ENCODE assay signal across 18 mouse cellular contexts in genomic region chr6:38845117-38845516, GRCm38 (mm10). TPM values are rescaled to one million over a fixed set of nuclear protein-coding genes. Genes with fewer than 3 reads are reported as not detected.
DNase-seq lines count a peak whose midpoint lies in the region; ATAC-seq and TF ChIP-seq lines count a peak whose summit lies in the region.
"Had no signal": no experiment of that assay in that cellular context is flagged by ENCODE, and none has a peak within 500 bp of the region (broad histone marks: within the 10 kb centered on the region; RNA-seq: fewer than 3 reads in every experiment).

No protein-coding gene starts in this region.

- H3K4me1 ChIP-seq in stomach, postnatal 0 days (replicated peaks; ENCODE audit: control insufficient read depth, insufficient read depth), result peaks cover 14% of the 10 kb centered on the region

- H3K36me3 ChIP-seq in stomach, postnatal 0 days (ENCODE audit: control insufficient read depth, insufficient read depth, low read length), result no peaks in the 10 kb centered on the region
- H3K36me3 ChIP-seq: heart, embryonic 15.5 days; limb, embryonic 10.5 days had no signal

- no peaks in the 10 kb centered on the region for H3K27me3 ChIP-seq in Patski
- no peaks in the 10 kb centered on the region for H3K27me3 ChIP-seq in stomach, postnatal 0 days (ENCODE audit: control insufficient read depth, insufficient read depth, low read length)
- H3K27me3 ChIP-seq: heart, embryonic 15.5 days had no signal

- no peak overlapping the region for H3K4me2 ChIP-seq in stomach, postnatal 0 days (replicated peaks; ENCODE audit: low read depth)
- H3K4me2 ChIP-seq: heart, embryonic 15.5 days; midbrain, embryonic 11.5 days had no signal

- no peak for TF ChIP-seq EP300 in stomach, postnatal 0 days (optimal IDR thresholded peaks at IDR 0.05)

- in situ Hi-C loops in Patski (cut with MboI; ENCODE audit: low pct_unique_long_range_greater_than_20kb), result no loop called here

- H3K4me3 ChIP-seq in layer of hippocampus, adult 2 months, result no peak overlapping the region
- H3K4me3 ChIP-seq in stomach, postnatal 0 days (ENCODE audit: low read depth, low read length), result no peak overlapping the region
- H3K4me3 ChIP-seq: heart, embryonic 15.5 days; hindbrain, embryonic 10.5 days; limb, embryonic 10.5 days had no signal

- peak; percentile 39 for DNase-seq in heart, adult 11 months
- DNase-seq in heart, adult 9 months (ENCODE audit: low spot score in 2 of 2), result no peak
- no peak for DNase-seq in layer of hippocampus, adult 2 months (ENCODE audit: low spot score in 2 of 2)
- no peak for DNase-seq in layer of hippocampus, adult 11-12 months (ENCODE audit: low spot score)
- no peak for DNase-seq in Patski (ENCODE audit: low read depth, low spot score)
- no peak for DNase-seq in stomach, postnatal 0 days (ENCODE audit: low spot score)
- DNase-seq in yolk sac, embryonic 10.5 days (ENCODE audit: low spot score), result no peak
- DNase-seq: adrenal gland, postnatal 36 days; gastrocnemius, postnatal 25 days; liver; lung, postnatal 14 days had no signal

- peak; percentile 71 for ATAC-seq in Patski
- ATAC-seq in stomach, postnatal 0 days (ENCODE audit: low FRiP score, low TSS enrichment), result no peak
- ATAC-seq: hindbrain, embryonic 16.5 days; intestine, postnatal 0 days had no signal

- CTCF ChIA-PET in Patski (lab: Charles Lee), result no interaction called here

- 0 out of 2 replicates have a peak overlapping the region, but pooled peaks have one; percentile 77 for H3K27ac ChIP-seq in layer of hippocampus, adult 2 months
- H3K27ac ChIP-seq in stomach, postnatal 0 days (replicated peaks), result peak overlapping the region; percentile 67
- H3K27ac ChIP-seq: heart, embryonic 15.5 days; hindbrain, embryonic 10.5 days; kidney, postnatal 0 days; limb, embryonic 10.5 days had no signal

- WGBS in stomach, postnatal 0 days, result 53% methylated on average over 1 of the region's 1 CpGs

- no peak for TF ChIP-seq CTCF in layer of hippocampus, adult 2 months (conservative IDR thresholded peaks at IDR 0.05)
- no peak for TF ChIP-seq CTCF in Patski (IDR thresholded peaks at IDR 0.05)
- no peak for TF ChIP-seq CTCF in stomach, postnatal 0 days (IDR thresholded peaks at IDR 0.05; ENCODE audit: low read depth)

- no peak overlapping the region for H3K9ac ChIP-seq in stomach, postnatal 0 days (ENCODE audit: low read length)
- H3K9ac ChIP-seq: heart, embryonic 15.5 days had no signal

- POLR2A ChIA-PET in Patski (lab: Charles Lee), result no interaction called here

- H3K9me3 ChIP-seq in stomach, postnatal 0 days (ENCODE audit: control insufficient read depth, low read length), result no peaks in the 10 kb centered on the region
- H3K9me3 ChIP-seq: heart, embryonic 15.5 days; hindbrain, embryonic 10.5 days; limb, embryonic 10.5 days had no signal

RNA-seq across cellular contexts. Expression of gene Tbxas1, which starts 30.1 kb away (rescaled TPM):
- total RNA-seq in layer of hippocampus, adult 2 months (2021), result 1 to 10 TPM; 2.8 TPM
- polyA plus RNA-seq in Patski (2021), result 0.37 TPM
- polyA plus RNA-seq in stomach, postnatal 0 days (2015; fragmentation: Nextera tagmentation; extraction: Ambion mirVana), result 1.9 and 2.0 TPM in 2 replicates

RNA-seq across cellular contexts. Expression of gene Hipk2, which starts 30.8 kb away (rescaled TPM):
- 10 to 100 TPM; 55.9 to 59.9 TPM for total RNA-seq in layer of hippocampus, adult 2 months (2021)
- 28.2 TPM for polyA plus RNA-seq in Patski (2021)
- 13.7 and 13.9 TPM in 2 replicates for polyA plus RNA-seq in stomach, postnatal 0 days (2015; fragmentation: Nextera tagmentation; extraction: Ambion mirVana)
